Mouse (Mus musculus) testis, adult 2 months (tissue): ENCODE measurements around the gene Hspa1l. TPM values are rescaled to one million over a fixed set of nuclear protein-coding genes. Genes with fewer than 3 reads are reported as not detected.
"Not testable (repeated sequence)": the region's sequence is repeated elsewhere in the genome, so short reads cannot be mapped to it uniquely, and the experiment has no call there.

Experiments used
- H3K27ac ChIP-seq: fragments of 200-500 bp; 2 replicates; pipeline ENCODE4 v1.5.1; 2012; ENCODE audit warnings: low read depth, low read length; ENCODE audit not compliant: control insufficient read depth, insufficient read depth
- H3K27me3 ChIP-seq: fragments of 200-500 bp; 2 replicates; pipeline ENCODE4 v1.6.1; 2012; ENCODE audit warnings: mild to moderate bottlenecking, low read length, moderate library complexity; ENCODE audit not compliant: control insufficient read depth, insufficient read depth
- H3K36me3 ChIP-seq: fragments of 200-500 bp; 2 replicates; pipeline ENCODE4 v1.6.1; 2012; ENCODE audit warnings: mild to moderate bottlenecking, low read length; ENCODE audit not compliant: control insufficient read depth, insufficient read depth
- H3K4me1 ChIP-seq: fragments of 200-500 bp; 2 replicates; pipeline ENCODE4 v1.6.1; 2012; ENCODE audit warnings: low read length; ENCODE audit not compliant: control insufficient read depth, insufficient read depth
- H3K4me3 ChIP-seq: fragments of 200-500 bp; 2 replicates; pipeline ENCODE4 v1.5.1; 2012; ENCODE audit warnings: low read depth, mild to moderate bottlenecking, low read length, moderate library complexity, mixed read lengths; ENCODE audit not compliant: control insufficient read depth
- CTCF ChIP-seq: fragments of 200-500 bp; IDR thresholded peaks from 2 replicates; pipeline ENCODE4 v1.5.1; 2012; ENCODE audit warnings: low read depth, mild to moderate bottlenecking, inconsistent platforms, low read length, moderate library complexity; ENCODE audit not compliant: control insufficient read depth, insufficient read depth, insufficient replicate concordance
- POLR2A ChIP-seq: fragments of 200-500 bp; IDR thresholded peaks from 2 replicates; pipeline ENCODE4 v1.6.1; 2012; ENCODE audit warnings: low read depth, mild to moderate bottlenecking, inconsistent platforms, low read length, moderate library complexity; ENCODE audit not compliant: control insufficient read depth
- polyA plus RNA-seq: library from polyadenylated mRNA; depleted of rRNA; stranded (reverse); fragments of >200 nt; gene quantifications from 2 replicates; pipeline ENCODE4 v1.2.3, GENCODE M21; 2012

Gene Hspa1l
- polyA plus RNA-seq, 1 experiment: 718 TPM

DNA sequence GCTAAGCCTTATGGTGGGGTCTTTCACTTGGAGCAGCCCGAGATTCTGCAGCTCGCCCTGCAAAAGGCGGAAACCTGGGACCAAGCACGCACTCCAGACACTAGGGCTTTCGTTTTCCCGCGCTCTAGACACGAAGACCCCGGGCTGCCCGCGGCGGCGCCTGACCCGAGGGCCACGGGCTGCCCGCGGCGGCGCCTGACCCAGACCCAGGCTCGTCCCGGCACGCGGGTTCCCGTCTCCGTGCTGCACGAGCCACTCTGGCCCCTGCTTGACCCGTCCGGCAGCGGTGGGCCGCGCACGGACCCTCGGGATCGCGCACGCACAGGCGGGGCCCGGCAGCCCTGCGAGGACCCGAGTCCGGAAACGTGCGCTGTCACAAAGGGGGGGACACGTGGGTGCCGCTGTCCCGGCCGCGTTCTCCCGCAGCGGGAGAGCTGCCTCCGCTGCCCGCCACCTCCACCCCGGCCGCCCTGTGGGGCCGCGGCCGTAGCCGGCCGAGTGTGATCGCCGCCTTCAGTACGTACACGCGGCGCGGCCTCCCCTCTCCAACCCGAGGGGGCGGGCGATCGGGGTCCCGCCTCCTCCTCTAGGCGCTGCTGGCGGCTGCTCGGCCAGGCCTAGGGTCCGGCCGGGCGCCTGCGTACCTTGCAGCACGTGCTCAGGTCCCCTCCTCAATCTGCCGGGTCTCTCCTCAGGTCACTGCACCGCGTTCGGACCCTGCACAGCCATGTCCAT lies 28.4 kb downstream of the Hspa1l start, which contains the start of gene Vars:
Gene Vars, plus strand, starts transcription at position 271 of the 735 bp plus-strand sequence.
- peaks cover 13% of the 10 kb centered on the region for H3K4me1 ChIP-seq

DNA sequence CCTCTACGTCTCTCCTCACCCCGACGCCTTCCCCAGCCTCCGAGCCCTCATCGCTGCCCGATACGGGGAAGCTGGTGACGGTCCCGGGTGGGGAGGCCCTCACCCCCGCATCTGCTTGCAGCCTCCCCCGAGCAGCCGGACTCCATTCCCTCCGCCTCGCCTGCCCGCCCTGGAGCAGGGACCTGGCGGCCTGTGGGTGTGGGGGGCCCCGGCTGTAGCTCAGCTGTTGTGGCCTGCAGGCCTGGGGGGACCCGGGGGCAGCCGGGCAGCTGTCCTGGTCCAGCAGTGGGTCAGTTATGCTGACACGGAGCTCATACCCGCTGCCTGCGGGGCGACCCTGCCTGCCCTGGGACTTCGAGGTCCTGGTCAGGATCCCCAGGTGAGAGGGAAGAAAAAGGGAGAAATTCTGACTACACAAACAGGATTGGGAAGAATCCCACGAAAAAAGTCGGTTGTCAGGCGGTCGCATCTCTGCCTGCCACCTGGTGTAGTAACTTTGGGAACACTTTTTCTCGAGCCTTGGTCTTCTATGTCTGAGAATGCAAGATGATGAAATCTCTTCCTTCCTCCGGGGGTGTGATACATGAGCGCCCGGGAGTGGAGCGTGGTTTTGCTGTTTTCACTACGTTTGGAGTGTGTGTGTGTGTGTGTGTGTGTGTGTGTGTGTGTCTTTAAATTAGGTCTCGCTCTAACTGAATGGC lies 29.1 kb downstream of the Hspa1l start:
- peaks cover 3% of the 10 kb centered on the region for H3K36me3 ChIP-seq
- H3K27ac ChIP-seq: peak overlapping the region; percentile 94
- H3K4me3 ChIP-seq: peak overlapping the region; percentile 94
- TF ChIP-seq CTCF (no peak), POLR2A (no peak)
- H3K4me1 ChIP-seq: peaks cover 13% of the 10 kb centered on the region
- H3K27me3 ChIP-seq: no peaks in the 10 kb centered on the region

More for the DNA sequence above, 28.4 kb downstream of the Hspa1l start, which contains the start of gene Vars:
- TF ChIP-seq POLR2A (peak; percentile 47; the same call in 1 of the 2 replicates), CTCF (no peak)
- H3K27me3 ChIP-seq: no peaks in the 10 kb centered on the region
- peak within 1 kb of the TSS; percentile 94 for H3K4me3 ChIP-seq
- peak within 1 kb of the TSS; percentile 94 for H3K27ac ChIP-seq
- H3K36me3 ChIP-seq: peaks cover 3% of the 10 kb centered on the region

DNA sequence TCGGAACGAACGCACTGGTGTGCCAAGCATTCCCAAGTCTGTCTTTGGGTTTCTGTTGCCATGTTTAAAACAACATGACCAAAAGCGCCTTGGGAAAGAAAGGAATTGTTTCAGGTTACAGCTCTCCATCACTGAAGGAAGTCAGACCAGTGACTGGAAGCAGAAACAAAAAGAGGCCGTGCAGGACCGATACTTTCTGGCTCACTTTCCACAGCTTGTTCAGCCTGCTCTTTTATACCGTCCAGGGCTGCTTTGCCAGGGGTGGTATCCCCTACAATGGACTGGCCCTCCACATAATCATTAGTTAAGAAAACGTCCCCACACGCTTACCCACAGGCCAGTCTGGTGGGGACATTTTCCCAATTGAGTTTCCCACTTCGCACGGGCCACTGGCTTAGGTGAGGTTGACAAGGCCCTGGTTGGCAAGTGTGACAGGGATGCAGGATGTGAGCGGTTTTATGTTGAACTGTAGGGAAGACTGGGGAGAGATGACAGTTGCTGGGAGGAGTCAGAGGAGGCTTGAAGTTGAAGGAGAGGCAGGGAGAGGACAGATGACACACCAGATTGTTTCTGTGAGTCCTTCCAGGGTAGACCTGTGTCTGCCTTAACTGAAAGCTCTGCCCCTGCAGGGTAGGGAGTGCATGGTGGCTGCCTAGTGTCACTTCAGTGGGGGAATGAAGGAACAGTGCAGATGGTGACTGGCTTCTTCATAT lies 29.8 kb downstream of the Hspa1l start:
- Histone ChIP-seq H3K4me3 (peak overlapping the region; percentile 94), H3K4me1 (peaks cover 13% of the 10 kb centered on the region), H3K36me3 (peaks cover 3% of the 10 kb centered on the region), H3K27me3 (no peaks in the 10 kb centered on the region), H3K27ac (peak overlapping the region; percentile 94)
- TF ChIP-seq POLR2A (no peak), CTCF (no peak)

DNA sequence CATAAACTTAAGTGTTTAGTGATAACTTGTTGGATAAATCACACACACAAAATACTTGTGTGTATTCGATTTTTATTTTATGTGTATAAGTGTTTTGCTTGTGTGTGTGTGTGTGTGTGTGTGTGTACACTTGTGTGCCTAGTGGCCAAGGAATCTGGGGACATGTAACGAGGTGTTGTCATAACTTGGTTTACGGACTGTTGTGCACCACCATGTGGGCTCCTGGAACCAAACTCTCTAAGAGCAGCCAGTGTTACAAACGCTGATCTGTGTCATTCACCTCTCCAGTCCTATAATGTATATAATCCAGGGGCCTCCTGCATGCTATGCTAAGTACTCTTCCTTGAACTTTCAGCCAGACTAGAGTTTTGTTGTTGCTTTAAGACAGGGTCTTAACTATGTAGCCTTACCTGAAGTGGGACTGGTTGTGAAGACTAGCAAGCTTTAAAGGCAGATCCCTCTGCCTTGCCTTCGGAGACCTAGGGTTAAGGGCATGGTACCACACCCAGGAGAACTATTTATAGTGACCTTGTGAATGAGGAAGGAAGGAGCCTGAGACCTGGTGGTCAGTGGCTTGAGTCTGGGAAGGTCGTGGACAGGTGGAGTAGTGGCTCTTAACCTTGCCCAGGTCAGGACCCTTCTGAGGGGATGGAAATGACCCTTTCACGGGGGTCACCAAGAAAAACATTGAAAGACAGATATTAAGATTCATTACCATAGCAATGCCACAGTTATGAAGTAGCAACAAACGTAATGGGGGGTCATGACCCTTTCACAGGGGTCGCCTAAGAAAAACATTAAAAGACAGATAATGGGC lies 30.7 kb downstream of the Hspa1l start:
- Histone ChIP-seq H3K36me3 (peaks cover 3% of the 10 kb centered on the region), H3K4me1 (peaks cover 13% of the 10 kb centered on the region), H3K4me3 (0 out of 2 replicates have a peak overlapping the region, but pooled peaks have one; percentile 12), H3K27ac (no peak overlapping the region), H3K27me3 (no peaks in the 10 kb centered on the region)
- no peak for TF ChIP-seq POLR2A
- no peak for TF ChIP-seq CTCF

DNA sequence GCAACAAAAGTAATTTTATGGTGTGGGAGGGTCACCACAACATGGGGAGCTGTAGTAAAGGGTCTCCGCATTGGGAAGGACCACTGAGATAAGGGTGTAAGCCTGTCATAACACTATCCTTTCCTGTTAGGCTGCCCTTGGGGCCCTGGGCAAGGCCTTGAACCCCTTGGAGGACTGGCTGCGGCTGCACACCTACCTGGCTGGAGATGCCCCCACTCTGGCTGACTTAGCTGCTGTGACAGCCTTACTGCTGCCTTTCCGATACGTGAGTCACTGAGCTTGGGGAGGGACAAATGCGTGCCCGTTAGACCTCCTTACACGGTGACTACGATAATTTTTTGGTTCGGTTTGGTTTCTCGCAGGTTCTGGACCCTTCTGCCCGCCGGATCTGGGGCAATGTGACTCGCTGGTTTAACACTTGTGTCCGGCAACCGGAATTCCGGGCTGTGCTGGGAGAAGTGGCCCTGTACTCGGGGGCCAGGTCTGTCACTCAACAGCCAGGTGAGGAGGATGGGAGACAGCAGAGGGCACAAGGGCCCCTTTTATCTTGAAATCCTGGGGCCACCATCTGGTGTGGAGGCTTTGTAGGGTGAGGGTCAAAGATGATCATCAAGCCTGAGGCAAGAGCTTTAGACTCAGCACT lies 31.7 kb downstream of the Hspa1l start:
- no peak overlapping the region for H3K4me3 ChIP-seq
- H3K27ac ChIP-seq: no peak overlapping the region
- peaks cover 13% of the 10 kb centered on the region for H3K4me1 ChIP-seq
- H3K27me3 ChIP-seq: no peaks in the 10 kb centered on the region
- TF ChIP-seq POLR2A: no peak
- TF ChIP-seq CTCF: no peak
- H3K36me3 ChIP-seq: peaks cover 3% of the 10 kb centered on the region

DNA sequence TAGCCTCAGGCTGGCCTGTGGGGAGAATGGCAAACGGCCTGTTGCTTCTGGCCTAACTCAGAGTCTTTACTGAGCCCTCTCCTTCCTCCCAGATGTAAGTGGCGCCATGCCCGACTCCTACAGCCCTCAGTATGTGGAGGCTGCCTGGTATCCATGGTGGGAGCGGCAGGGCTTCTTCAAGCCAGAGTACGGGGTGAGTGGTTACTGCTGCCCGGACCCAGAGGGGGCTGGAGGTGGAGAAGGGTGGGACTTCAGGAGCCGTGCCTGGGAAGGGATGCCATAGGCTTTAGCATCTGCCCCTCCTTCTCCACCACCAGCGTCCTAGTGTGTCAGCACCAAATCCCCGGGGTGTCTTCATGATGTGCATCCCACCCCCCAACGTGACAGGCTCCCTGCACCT lies 32.7 kb downstream of the Hspa1l start:
- Histone ChIP-seq H3K27me3 (no peaks in the 10 kb centered on the region), H3K4me3 (no peak overlapping the region), H3K36me3 (peaks cover 3% of the 10 kb centered on the region), H3K4me1 (peaks cover 11% of the 10 kb centered on the region), H3K27ac (no peak overlapping the region)
- TF ChIP-seq CTCF (no peak), POLR2A (no peak)

DNA sequence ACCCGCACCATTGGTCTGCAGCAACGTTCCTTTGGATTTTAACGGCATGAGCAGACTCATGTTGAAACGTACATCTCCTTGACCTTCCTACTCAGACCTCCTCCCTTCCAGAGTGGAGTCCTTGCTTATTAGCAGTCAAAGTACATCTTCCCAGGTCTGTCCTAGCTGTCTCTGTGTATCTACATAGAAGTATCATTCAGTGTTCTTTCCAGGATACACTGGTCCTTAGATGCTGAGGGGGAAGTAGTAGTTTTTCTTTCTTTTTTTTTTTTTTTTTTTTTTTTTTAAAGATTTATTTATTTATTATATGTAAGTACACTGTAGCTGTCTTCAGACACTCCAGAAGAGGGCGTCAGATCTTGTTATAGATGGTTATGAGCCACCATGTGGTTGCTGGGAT lies 33.4 kb downstream of the Hspa1l start:
- peaks cover 11% of the 10 kb centered on the region for H3K4me1 ChIP-seq
- H3K27me3 ChIP-seq, H3K27ac ChIP-seq, H3K4me3 ChIP-seq, H3K36me3 ChIP-seq: not testable (repeated sequence)
